Mouse (Mus musculus): ENCODE results near the gene Olfr610. TPM values are rescaled to one million over a fixed set of nuclear protein-coding genes. Genes with fewer than 3 reads are reported as not detected.
"Not testable (repeated sequence)": the region's sequence is repeated elsewhere in the genome, so short reads cannot be mapped to it uniquely, and the experiment has no call there.

Olfr610 gene
- not detected in 2 replicates for polyA plus RNA-seq (2015; fragmentation: Nextera tagmentation; extraction: Ambion mirVana)

DNA sequence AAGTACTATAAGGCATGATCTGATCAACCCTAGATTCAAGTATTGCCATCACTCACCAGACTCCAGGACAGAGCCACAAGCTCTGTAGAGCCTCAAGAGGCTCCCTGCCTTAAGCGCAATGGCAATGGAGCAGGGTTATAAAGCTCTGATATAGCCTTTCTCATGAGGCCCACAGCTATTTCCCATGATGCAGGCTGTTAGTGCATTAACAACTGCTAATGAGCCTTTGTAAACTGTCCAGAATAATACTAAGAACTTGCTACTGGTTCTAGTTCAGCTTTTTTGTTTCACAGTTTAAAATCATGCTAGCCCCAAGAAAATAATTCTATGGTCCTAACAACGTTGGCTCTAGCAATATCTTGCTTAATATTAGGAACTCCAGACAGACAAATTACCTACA, at the start of gene Olfr610:
Olfr610 (minus strand) TSS at position 101 of the 400 bp plus-strand sequence.
- ATAC-seq = no peak
- no peak within 1 kb of the TSS for H3K9ac ChIP-seq (replicated peaks; ENCODE audit: low read depth, low read length)
- H3K4me1 ChIP-seq (replicated peaks; ENCODE audit: control insufficient read depth, insufficient read depth, low read length) = no peaks in the 10 kb centered on the region
- no peak within 1 kb of the TSS for H3K27ac ChIP-seq (ENCODE audit: low read length)
- no peaks in the 10 kb centered on the region for H3K27me3 ChIP-seq (replicated peaks; ENCODE audit: control insufficient read depth, insufficient read depth, low read length)
- H3K36me3 ChIP-seq (ENCODE audit: control insufficient read depth, insufficient read depth) = no peaks in the 10 kb centered on the region
- no peak within 1 kb of the TSS for H3K4me3 ChIP-seq (replicated peaks; ENCODE audit: low read length)
- no peaks in the 10 kb centered on the region for H3K9me3 ChIP-seq (ENCODE audit: control insufficient read depth, low read length)
- H3K4me2 ChIP-seq (ENCODE audit: low read length) = no peak within 1 kb of the TSS
- WGBS = 84% methylated on average over 2 of the region's 2 CpGs

DNA sequence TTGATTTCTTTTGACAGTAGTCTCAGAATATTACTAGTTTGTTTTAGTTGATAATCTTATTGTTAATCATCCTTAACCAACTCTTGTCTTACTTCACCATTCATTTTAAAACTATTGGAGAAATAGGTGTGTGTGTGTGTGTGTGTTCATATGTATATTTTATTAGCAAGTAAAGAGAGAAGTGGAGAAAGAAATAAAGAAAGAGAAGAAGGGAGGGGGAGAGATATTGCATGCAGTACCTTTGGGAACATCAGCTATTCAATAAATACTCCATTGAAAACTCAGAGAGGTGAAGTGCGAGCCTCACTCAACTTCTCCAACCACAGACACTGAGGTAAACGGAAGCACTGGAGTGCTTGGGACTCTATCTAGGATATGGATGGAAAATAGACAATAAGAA, 43.9 kb upstream of the Olfr610 start, which contains the start of gene Olfr615:
Olfr615 (plus strand) TSS at position 301 of the 400 bp plus-strand sequence.
- Histone ChIP-seq H3K4me3 (replicated peaks; ENCODE audit: low read length) (no peak within 1 kb of the TSS), H3K9ac (replicated peaks; ENCODE audit: low read depth, low read length) (no peak within 1 kb of the TSS), H3K9me3 (ENCODE audit: control insufficient read depth, low read length) (no peaks in the 10 kb centered on the region), H3K27me3 (replicated peaks; ENCODE audit: control insufficient read depth, insufficient read depth, low read length) (no peaks in the 10 kb centered on the region), H3K4me1 (replicated peaks; ENCODE audit: control insufficient read depth, insufficient read depth, low read length) (no peaks in the 10 kb centered on the region), H3K27ac (ENCODE audit: low read length) (no peak within 1 kb of the TSS), H3K4me2 (ENCODE audit: low read length) (no peak within 1 kb of the TSS), H3K36me3 (ENCODE audit: control insufficient read depth, insufficient read depth) (no peaks in the 10 kb centered on the region)
- ATAC-seq = no peak
- 86% methylated on average over 2 of the region's 2 CpGs for WGBS

DNA sequence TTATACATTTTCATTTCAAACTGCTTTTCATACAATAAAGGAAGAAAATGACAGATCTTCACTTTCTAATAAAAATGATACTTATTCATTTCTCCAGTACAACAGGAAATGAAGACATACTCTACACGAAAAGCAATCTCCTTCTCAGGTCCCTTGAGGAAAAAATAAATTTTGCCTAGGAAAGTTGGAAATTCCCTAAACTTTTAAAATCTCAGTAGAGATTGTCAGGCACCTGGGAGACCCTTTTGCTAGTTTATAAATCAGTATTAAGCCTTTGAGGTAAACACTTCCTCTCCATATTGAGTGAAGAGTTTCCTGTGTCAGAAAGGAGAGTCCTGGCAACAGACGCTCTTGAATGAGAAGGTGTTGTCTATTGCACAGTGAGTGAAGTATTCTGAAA, 35.9 kb upstream of the Olfr610 start, which contains the start of gene Olfr613:
Olfr613 (plus strand) TSS at position 301 of the 400 bp plus-strand sequence.
- WGBS = 88% methylated on average over 2 of the region's 2 CpGs
- no peak within 1 kb of the TSS for H3K9ac ChIP-seq (replicated peaks; ENCODE audit: low read depth, low read length)
- no peaks in the 10 kb centered on the region for H3K4me1 ChIP-seq (replicated peaks; ENCODE audit: control insufficient read depth, insufficient read depth, low read length)
- H3K4me3 ChIP-seq (replicated peaks; ENCODE audit: low read length) = no peak within 1 kb of the TSS
- no peak for ATAC-seq
- H3K36me3 ChIP-seq (ENCODE audit: control insufficient read depth, insufficient read depth) = no peaks in the 10 kb centered on the region
- no peaks in the 10 kb centered on the region for H3K27me3 ChIP-seq (replicated peaks; ENCODE audit: control insufficient read depth, insufficient read depth, low read length)
- H3K27ac ChIP-seq (ENCODE audit: low read length) = no peak within 1 kb of the TSS
- no peak within 1 kb of the TSS for H3K4me2 ChIP-seq (ENCODE audit: low read length)
- H3K9me3 ChIP-seq (ENCODE audit: control insufficient read depth, low read length) = no peaks in the 10 kb centered on the region

DNA sequence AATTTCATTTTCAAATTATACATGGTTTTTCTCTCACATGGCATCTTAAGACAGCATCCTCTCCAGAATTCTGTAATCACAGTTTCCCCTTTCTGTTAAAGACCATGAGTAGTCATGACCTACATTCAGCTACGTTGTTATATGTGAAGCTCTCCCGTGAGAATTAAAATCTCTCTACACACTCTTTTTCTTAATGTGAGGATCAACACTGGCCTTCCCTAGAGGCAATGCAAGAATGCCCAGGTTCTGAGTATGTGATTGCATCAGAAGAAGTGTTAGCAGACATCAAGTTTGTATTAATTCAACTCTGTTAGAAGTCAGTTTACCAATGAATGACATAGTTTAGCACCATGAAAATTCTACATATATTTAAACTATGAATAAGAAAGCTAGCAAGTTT, 30.7 kb upstream of the Olfr610 start, which contains the start of gene Olfr612:
Olfr612 (minus strand) TSS at position 101 of the 400 bp plus-strand sequence.
- H3K27ac ChIP-seq (ENCODE audit: low read length); H3K4me2 ChIP-seq (ENCODE audit: low read length); H3K9me3 ChIP-seq (ENCODE audit: control insufficient read depth, low read length); H3K9ac ChIP-seq (replicated peaks; ENCODE audit: low read depth, low read length); H3K4me3 ChIP-seq (replicated peaks; ENCODE audit: low read length); H3K4me1 ChIP-seq (replicated peaks; ENCODE audit: control insufficient read depth, insufficient read depth, low read length); H3K27me3 ChIP-seq (replicated peaks; ENCODE audit: control insufficient read depth, insufficient read depth, low read length); ATAC-seq; H3K36me3 ChIP-seq (ENCODE audit: control insufficient read depth, insufficient read depth): not testable (repeated sequence)
- WGBS = 85% methylated on average over 2 of the region's 2 CpGs

DNA sequence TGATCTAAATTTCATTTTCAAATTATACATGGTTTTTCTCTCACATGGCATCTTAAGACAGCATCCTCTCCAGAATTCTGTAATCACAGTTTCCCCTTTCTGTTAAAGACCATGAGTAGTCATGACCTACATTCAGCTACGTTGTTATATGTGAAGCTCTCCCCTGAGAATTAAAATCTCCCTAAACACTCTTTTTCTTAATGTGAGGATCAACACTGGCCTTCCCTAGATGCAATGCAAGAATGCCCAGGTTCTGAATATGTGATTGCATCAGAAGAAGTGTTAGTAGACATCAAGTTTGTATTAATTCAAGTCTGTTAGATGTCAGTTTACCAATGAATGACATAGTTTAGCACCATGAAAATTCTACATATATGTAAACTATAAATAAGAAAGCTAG, 8.8 kb upstream of the Olfr610 start, which contains the start of gene Olfr611:
Olfr611 (minus strand) TSS at position 101 of the 400 bp plus-strand sequence.
- H3K4me3 ChIP-seq (replicated peaks; ENCODE audit: low read length); H3K9ac ChIP-seq (replicated peaks; ENCODE audit: low read depth, low read length); H3K9me3 ChIP-seq (ENCODE audit: control insufficient read depth, low read length); H3K4me2 ChIP-seq (ENCODE audit: low read length); H3K27me3 ChIP-seq (replicated peaks; ENCODE audit: control insufficient read depth, insufficient read depth, low read length); H3K4me1 ChIP-seq (replicated peaks; ENCODE audit: control insufficient read depth, insufficient read depth, low read length); ATAC-seq; H3K27ac ChIP-seq (ENCODE audit: low read length); H3K36me3 ChIP-seq (ENCODE audit: control insufficient read depth, insufficient read depth): not testable (repeated sequence)
- 63% methylated on average over 1 of the region's 1 CpGs for WGBS

DNA sequence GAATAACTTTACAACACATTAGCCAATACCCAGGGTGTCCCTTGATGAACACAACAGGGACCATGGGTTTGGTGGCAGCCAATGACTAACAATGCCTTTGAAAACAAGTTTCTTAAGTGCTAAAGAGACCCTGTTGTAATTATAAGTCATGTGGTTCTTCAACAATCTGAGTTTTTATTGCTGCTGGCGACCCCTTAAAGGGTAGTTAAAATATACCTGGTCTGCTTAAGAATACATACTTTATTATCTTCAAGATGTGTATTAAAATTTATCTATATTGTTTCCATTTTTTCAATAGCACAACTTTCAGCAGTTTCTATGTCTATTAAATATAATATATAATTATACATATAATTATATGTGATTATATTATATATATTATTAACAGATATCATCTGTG, 14.0 kb downstream of the Olfr610 start, which contains the start of gene Olfr609:
Olfr609 (minus strand) TSS at position 101 of the 400 bp plus-strand sequence.
- Histone ChIP-seq H3K4me2 (ENCODE audit: low read length) (no peak within 1 kb of the TSS), H3K4me1 (replicated peaks; ENCODE audit: control insufficient read depth, insufficient read depth, low read length) (no peaks in the 10 kb centered on the region), H3K9me3 (ENCODE audit: control insufficient read depth, low read length) (no peaks in the 10 kb centered on the region), H3K27me3 (replicated peaks; ENCODE audit: control insufficient read depth, insufficient read depth, low read length) (no peaks in the 10 kb centered on the region), H3K27ac (ENCODE audit: low read length) (no peak within 1 kb of the TSS), H3K4me3 (replicated peaks; ENCODE audit: low read length) (no peak within 1 kb of the TSS), H3K36me3 (ENCODE audit: control insufficient read depth, insufficient read depth) (no peaks in the 10 kb centered on the region), H3K9ac (replicated peaks; ENCODE audit: low read depth, low read length) (no peak within 1 kb of the TSS)
- no peak for ATAC-seq
- WGBS = 60% methylated on average over 1 of the region's 1 CpGs

DNA sequence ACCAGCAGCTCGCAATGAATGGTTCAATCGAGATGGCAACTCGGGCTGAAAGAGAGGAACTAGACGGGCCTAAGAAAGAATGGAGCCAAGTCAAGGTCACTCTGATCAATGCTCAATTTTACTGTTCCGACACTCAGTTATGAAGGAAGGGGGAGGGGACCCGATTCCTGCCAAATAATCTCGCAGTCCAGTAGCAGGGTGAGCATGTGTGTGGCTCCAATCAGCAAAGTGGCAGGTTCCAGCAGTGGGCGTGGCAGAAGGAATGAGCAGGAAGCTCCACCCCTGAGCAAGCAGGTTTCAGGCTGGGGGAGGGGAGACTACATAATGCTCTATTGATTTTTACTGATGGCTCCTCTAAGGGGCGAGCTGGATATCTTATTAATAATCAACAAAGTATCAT, 34.8 kb downstream of the Olfr610 start:
- not testable (repeated sequence) for H3K4me3 ChIP-seq (replicated peaks; ENCODE audit: low read length); H3K4me2 ChIP-seq (ENCODE audit: low read length); H3K27me3 ChIP-seq (replicated peaks; ENCODE audit: control insufficient read depth, insufficient read depth, low read length); H3K36me3 ChIP-seq (ENCODE audit: control insufficient read depth, insufficient read depth); ATAC-seq; H3K27ac ChIP-seq (ENCODE audit: low read length); H3K9me3 ChIP-seq (ENCODE audit: control insufficient read depth, low read length); H3K9ac ChIP-seq (replicated peaks; ENCODE audit: low read depth, low read length); H3K4me1 ChIP-seq (replicated peaks; ENCODE audit: control insufficient read depth, insufficient read depth, low read length)
- 81% methylated on average over 9 of the region's 9 CpGs for WGBS

DNA sequence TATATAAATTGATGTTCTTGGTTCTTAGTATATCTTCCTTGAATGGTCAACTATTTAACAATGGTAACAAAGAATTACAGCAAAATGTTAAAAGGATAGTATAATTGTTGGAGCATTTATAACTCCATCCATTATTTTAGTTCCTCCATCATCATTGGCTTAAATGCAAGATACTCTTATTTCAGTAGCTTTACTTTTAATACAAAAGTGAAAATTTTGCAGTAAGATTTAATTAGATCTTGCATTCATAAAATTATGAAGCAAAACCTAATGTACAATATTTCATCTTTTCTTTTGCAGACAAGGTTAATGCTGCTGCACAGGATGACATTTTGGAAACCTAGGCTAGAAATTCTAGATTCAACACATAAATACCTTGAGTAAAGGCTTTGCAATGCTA, 42.3 kb downstream of the Olfr610 start, which contains the start of gene Olfr608:
Olfr608 (plus strand) TSS at position 301 of the 400 bp plus-strand sequence.
- no peak within 1 kb of the TSS for H3K4me3 ChIP-seq (replicated peaks; ENCODE audit: low read length)
- H3K4me2 ChIP-seq (ENCODE audit: low read length) = no peak within 1 kb of the TSS
- ATAC-seq = no peak
- no peaks in the 10 kb centered on the region for H3K36me3 ChIP-seq (ENCODE audit: control insufficient read depth, insufficient read depth)
- H3K4me1 ChIP-seq (replicated peaks; ENCODE audit: control insufficient read depth, insufficient read depth, low read length) = no peaks in the 10 kb centered on the region
- H3K9me3 ChIP-seq (ENCODE audit: control insufficient read depth, low read length) = no peaks in the 10 kb centered on the region
- no peak within 1 kb of the TSS for H3K9ac ChIP-seq (replicated peaks; ENCODE audit: low read depth, low read length)
- no peak within 1 kb of the TSS for H3K27ac ChIP-seq (ENCODE audit: low read length)
- no peaks in the 10 kb centered on the region for H3K27me3 ChIP-seq (replicated peaks; ENCODE audit: control insufficient read depth, insufficient read depth, low read length)

DNA sequence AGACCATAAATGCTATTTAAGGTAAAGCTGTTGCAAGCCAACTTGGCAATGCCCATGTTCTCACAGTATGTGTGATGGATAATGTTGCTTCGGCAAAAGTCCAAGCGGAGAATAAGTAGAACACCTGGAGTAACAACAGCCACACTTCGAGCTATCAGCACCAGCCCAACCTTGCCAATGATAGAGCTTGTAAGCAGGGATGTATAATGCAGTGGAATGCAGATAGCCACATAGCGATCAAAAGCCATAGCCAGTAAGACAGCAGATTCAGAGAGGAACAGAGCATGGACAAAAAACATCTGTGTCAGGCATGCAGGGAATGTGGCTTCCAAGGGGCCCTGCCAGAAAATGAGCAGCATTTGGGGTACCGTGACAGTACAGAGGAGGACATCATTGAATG, 51.3 kb downstream of the Olfr610 start:
- Histone ChIP-seq H3K4me2 (ENCODE audit: low read length) (no peak overlapping the region), H3K27ac (ENCODE audit: low read length) (no peak overlapping the region), H3K36me3 (ENCODE audit: control insufficient read depth, insufficient read depth) (no peaks in the 10 kb centered on the region), H3K27me3 (replicated peaks; ENCODE audit: control insufficient read depth, insufficient read depth, low read length) (no peaks in the 10 kb centered on the region), H3K9me3 (ENCODE audit: control insufficient read depth, low read length) (no peaks in the 10 kb centered on the region), H3K4me1 (replicated peaks; ENCODE audit: control insufficient read depth, insufficient read depth, low read length) (no peaks in the 10 kb centered on the region), H3K9ac (replicated peaks; ENCODE audit: low read depth, low read length) (no peak overlapping the region), H3K4me3 (replicated peaks; ENCODE audit: low read length) (no peak overlapping the region)
- WGBS = 92% methylated on average over 5 of the region's 5 CpGs
- ATAC-seq = no peak

Measured in forebrain, embryonic 16.5 days (tissue).